Mouse (Mus musculus) erythroblast, adult 5-6 weeks (primary cell): Measurements from ENCODE around the gene Bcl9. TPM values are rescaled to one million over a fixed set of nuclear protein-coding genes. Genes with fewer than 3 reads are reported as not detected.
A peak's percentile ranks its signal among the peaks of the same experiment; 100 is the strongest.

Experiments
- ATAC-seq: replicated peaks from 2 replicates; pipeline ENCODE4 v1.8.0; 2016; ENCODE audit warnings: moderate number of reproducible peaks, mild to moderate bottlenecking, moderate TSS enrichment, inconsistent platforms; ENCODE audit not compliant: poor library complexity, low FRiP score, severe bottlenecking
- total RNA-seq, 2 experiments: library from RNA; stranded (forward) in 1 of 2; stranded (reverse) in 1 of 2; fragments of 150-400 nt in 1 of 2; fragments of 200-764, 138-1000 nt in 1 of 2; gene quantifications; 2 replicates each; pipeline versions ENCODE4 v1.2.3 to v1.2.4; 2015 to 2017; ENCODE audit warnings: low replicate concordance in 2 of 2

Bcl9 gene
- total RNA-seq (2015; ENCODE audit: low replicate concordance) (2.3 and 3.7 TPM in 2 replicates), total RNA-seq (2017; ENCODE audit: low replicate concordance) (0.77 and 0.84 TPM in 2 replicates)

- ATAC-seq = no peak
Observed at GRCm38 (mm10) chr3:97297553-97298432, at the start of gene Bcl9. Bcl9 (minus strand) TSS chr3:97297917.

- no peak for ATAC-seq
Observed at GRCm38 (mm10) chr3:97339193-97339576, 41.5 kb upstream of the Bcl9 start.

- ATAC-seq = peak; percentile 67; the same call in 1 of the 2 replicates
Observed at GRCm38 (mm10) chr3:97338522-97339192, 40.9 kb upstream of the Bcl9 start.

GRCm38 (mm10) chr3:97337306-97337705 lies 39.6 kb upstream of the Bcl9 start:
- ATAC-seq = no peak

GRCm38 (mm10) chr3:97336331-97336730 lies 38.6 kb upstream of the Bcl9 start:
- ATAC-seq = no peak

GRCm38 (mm10) chr3:97334618-97335017 lies 36.9 kb upstream of the Bcl9 start:
- ATAC-seq = no peak

- ATAC-seq = no peak
Observed at GRCm38 (mm10) chr3:97332172-97332571, 34.5 kb upstream of the Bcl9 start.

GRCm38 (mm10) chr3:97327809-97328208 lies 30.1 kb upstream of the Bcl9 start:
- no peak for ATAC-seq

GRCm38 (mm10) chr3:97327356-97327755 lies 29.6 kb upstream of the Bcl9 start:
- ATAC-seq = no peak

- no peak for ATAC-seq
Observed at GRCm38 (mm10) chr3:97325621-97326345, 28.1 kb upstream of the Bcl9 start.

- ATAC-seq = no peak
Observed at GRCm38 (mm10) chr3:97324046-97324445, 26.3 kb upstream of the Bcl9 start.

- no peak for ATAC-seq
Observed at GRCm38 (mm10) chr3:97317302-97317701, 19.6 kb upstream of the Bcl9 start.

GRCm38 (mm10) chr3:97313431-97313830 lies 15.7 kb upstream of the Bcl9 start:
- no peak for ATAC-seq

GRCm38 (mm10) chr3:97311998-97312397 lies 14.3 kb upstream of the Bcl9 start:
- ATAC-seq = no peak

GRCm38 (mm10) chr3:97309748-97310536 lies 12.2 kb upstream of the Bcl9 start:
- no peak for ATAC-seq

GRCm38 (mm10) chr3:97308440-97308839 lies 10.7 kb upstream of the Bcl9 start:
- ATAC-seq = no peak

GRCm38 (mm10) chr3:97305907-97306306 lies 8.2 kb upstream of the Bcl9 start:
- ATAC-seq = no peak

GRCm38 (mm10) chr3:97301586-97301985 lies 3.9 kb upstream of the Bcl9 start:
- no peak for ATAC-seq

GRCm38 (mm10) chr3:97300370-97300769 lies 2.7 kb upstream of the Bcl9 start:
- ATAC-seq = no peak

GRCm38 (mm10) chr3:97299885-97300284 lies 2.2 kb upstream of the Bcl9 start:
- no peak for ATAC-seq
